Mouse (Mus musculus) embryo, embryonic 10 days (tissue): ENCODE measurements around the gene Triap1.
"Not testable (repeated sequence)": the region's sequence is repeated elsewhere in the genome, so short reads cannot be mapped to it uniquely, and the experiment has no call there.

Source experiments
- DNase-seq: peaks from one replicate; pipeline ENCODE4 v3.0.0-alpha.2; 2015; ENCODE audit warnings: low spot score

Gene Triap1

DNA sequence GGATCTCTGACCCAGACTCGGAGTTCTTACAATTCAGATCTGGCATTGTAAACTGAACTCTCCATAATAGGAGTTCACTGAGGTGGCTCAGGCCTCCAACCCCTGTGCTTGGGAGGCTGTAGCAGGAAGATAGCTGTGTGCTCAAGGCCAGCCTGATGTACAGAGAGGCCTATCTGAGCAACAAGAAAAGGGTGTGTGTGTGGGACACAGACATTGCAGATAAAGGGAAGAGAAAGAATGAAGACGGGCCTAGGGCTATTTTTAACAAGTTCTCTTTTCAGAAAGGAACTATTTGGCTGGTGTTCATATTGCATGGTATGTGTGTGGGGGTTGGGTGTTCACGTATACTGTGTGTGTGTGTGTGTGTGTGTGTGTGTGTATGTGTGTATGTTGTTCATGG is 7.4 kb upstream of the Triap1 start:
- DNase-seq = no peak

DNA sequence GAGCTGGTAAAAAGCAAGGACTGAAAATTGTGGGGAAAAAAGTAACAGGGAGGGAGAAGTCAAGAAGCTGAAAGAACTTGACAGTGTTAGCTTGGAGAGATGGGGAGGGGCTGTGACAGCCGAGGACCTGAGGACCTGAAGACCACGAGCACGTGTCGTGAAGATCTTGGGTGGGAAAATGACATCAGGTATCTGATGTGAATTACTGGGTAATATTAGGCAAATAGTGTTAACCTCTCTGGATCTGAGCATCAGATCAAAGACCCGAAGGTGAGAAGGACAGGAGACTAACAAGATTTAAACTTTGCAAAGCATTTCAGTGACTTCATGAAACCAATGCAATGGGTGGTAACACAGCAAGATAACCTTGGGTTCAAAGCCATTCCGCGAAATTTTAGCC is 1.0 kb upstream of the Triap1 start:
- no peak for DNase-seq

DNA sequence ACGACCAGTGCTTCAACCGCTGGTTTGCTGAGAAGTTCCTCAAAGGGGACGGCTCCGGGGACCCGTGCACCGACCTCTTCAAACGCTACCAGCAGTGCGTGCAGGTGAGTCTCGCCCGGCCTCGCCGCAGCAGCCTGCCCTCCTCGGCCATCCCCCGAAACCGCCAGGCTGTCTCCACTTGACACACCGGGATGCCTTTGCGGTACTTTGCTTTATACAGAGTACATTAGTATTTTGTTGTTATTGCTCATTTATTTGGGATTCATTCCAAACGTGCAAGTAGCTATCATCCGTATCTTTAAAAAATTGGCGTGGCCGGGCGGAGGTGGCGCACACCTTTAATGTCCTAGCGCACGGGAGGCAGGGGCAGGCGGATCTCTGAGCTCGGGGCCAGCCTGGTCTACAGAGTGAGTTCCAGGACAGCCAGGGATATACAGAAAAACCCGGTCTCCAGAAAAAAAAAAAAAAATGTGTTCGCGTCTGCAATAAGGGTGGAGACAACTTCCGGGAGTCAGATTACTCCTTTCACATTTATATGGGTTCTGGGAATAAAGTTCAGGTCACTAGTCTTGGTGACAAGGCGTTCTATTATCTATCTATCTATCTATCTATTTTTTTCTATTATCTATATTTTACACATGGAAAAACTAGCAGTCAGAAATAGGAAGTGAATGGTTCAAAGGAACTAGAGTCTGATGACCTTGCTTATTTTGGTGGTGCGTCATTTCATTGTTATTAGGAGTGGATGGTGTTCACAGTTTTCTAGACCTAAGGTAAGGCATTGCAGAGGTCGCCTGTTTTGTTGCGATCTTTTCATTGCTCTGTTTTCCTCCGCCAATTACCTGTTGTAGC is 515 bp downstream of the Triap1 start:
- no peak for DNase-seq

DNA sequence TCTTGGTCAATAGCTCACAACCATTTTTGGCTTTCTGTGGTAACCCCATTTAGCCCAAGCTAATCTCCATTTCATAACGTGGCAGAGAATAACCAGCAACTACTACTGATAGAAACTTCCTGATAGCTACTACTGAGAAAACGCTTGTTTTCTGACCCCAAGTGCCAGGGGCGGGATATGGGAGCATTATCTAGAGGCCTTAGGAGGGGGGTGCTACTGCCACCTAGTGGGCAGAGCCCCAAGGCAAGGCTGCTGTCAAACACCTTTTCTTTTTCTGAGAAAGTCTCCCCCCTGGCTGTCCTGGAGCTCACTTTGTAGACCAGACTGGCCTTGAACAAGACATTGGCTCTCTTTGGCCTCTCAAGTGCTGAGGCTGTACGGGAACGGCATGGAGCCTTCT is 6.5 kb downstream of the Triap1 start:
- peak; percentile 86 for DNase-seq

DNA sequence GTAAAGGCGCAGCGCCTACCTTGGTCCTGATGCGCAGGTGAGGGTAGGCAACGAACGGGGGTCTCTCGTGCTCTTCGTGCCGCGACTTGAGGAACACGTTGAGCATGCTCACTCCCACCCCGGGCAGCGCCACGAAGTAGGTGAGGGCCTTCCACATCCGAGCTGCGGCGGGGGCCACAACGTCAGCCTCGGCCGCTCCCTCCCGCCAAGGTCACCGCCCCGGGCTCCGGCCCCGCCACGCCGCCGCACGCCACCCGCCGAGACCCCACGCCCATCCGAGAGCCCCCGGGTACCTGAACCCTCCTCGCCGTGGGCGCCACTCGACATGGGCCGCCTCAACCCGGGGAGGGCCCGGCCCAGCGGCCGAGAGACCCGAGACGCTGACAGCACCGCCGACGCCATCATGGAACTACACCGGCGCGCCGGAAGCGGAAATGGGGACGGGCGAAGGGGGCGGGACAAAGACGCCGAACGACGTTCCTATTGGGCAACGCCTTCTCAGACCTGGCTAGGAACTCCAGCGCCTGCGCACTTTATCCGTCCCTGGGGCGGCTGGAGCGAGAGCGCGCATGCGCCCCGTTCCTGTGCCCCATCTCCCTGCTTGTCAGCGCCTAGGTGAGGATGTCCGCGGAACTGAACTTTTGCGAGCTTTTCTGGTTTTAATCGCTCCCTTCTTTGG is 7.7 kb downstream of the Triap1 start, which contains the start of gene Cox6a1:
Cox6a1 (minus strand) TSS at position 436 of the 679 bp plus-strand sequence.
- DNase-seq = peak; percentile 99

DNA sequence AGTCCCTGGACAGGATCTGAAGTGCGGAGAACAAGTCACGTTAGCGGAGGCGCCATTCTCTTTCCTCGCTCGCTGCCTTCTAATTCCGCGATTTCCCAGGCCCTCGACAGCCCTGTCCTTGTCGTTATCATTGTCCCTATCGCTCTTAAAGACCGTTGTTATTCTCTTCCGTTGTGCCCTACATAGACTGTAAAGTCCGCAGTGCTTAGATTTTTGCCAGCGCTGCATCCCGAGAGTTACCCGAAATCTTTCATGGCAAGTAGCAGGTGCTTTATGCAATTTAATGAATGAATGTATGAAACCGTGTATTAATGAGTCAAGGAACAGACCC is 8.2 kb downstream of the Triap1 start:
- no peak for DNase-seq

DNA sequence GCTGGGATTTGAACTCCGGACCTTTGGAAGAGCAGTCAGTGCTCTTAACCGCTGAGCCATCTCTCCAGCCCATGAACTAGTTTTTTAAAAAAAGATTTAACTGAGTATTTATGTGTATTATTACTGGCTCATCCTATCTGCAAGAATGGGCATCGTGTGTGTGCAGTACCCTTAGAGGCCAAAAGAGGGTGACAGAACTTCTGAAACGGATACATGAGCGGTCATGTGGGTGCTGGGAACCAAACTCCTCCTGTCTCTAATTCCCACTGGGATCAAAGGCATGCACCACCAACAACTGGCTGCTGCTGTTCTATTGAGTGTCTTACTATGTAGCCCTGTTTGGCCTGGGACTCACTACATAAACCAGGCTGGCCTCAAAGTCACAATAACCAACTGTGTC is 10.3 kb downstream of the Triap1 start:
- no peak for DNase-seq

DNA sequence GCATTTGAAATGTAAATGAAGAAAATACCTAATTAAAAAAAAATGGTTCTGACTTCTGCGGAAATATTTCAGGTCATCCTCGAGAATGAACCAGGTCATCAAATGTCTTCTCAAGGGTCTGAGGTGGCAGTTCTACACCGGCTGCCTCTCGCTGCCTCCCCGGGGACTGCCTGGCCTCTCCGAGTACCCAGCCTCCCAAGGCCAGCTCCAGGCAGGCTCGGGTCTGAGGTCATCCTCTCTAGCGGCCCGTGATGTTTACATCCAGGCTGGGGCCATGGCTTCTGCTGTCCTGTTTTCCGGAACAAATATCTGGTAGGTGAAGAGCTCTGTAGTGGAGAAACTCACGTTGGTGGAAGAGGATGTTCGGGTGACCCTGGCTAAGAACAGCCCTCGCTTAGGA is 14.0 kb downstream of the Triap1 start:
- no peak for DNase-seq

DNA sequence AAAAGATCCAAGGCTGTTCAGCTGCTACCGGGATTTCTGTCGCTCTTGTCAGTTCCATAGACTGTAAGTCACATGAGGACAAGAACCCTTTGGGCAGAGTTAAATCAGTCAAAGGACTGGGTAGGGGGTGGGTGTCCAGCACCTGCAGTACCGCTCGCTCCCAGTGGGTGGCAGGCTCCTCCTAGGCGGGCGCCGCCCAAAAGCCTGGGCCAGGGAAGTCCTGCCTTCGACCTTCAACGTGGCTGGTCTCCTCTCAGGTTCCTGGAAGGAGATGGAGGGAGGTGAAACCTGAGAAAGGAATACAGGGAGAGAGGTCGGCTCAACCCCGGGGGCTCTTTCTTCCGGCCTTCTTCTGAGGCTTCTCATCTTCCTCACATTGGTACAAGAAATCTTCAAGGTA is 17.8 kb downstream of the Triap1 start:
- peak; percentile 90 for DNase-seq

DNA sequence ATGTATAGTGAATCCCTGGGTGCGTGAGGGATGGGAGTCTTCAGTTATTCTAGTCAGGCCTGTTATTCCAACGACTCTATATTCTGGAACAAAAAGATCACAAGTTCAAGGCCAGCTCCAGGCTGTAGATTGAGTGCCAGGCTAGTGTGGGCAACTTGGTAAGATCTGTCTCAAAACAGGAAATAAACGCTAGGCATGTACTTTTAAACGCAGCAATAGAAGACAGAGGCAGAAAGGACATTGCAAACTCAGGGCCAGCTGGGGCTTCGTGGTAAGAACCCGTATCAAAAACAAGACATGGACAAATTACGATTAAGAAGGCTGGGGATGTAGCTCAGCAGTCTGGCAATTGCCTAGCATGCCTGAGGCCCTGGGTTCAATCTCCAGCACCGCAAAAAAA is 18.4 kb downstream of the Triap1 start:
- DNase-seq = no peak

DNA sequence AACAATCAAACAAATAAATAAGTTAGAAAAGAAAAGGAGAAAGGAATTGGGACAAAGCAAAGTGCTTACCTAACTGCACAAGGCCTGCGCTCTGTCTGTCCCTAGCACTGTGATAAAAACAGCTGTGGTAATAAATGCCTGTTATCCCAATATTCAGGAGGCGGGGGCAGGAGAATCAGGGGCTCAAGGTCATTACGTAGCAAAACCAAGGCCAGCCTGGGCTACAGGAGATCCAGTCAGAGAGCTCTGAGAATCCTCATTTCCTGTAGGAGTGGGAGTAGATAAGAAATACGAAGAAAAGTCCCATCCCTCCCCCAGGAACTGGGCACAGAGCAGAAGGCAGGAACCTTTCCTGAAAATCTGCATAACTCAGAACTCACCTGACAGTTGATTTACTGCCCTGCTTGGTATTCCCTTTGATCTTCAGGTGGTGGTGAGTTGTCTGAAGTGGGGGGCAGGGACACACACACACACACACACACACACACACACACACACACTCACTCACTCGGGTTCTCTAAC is 18.9 kb downstream of the Triap1 start:
- DNase-seq = no peak

DNA sequence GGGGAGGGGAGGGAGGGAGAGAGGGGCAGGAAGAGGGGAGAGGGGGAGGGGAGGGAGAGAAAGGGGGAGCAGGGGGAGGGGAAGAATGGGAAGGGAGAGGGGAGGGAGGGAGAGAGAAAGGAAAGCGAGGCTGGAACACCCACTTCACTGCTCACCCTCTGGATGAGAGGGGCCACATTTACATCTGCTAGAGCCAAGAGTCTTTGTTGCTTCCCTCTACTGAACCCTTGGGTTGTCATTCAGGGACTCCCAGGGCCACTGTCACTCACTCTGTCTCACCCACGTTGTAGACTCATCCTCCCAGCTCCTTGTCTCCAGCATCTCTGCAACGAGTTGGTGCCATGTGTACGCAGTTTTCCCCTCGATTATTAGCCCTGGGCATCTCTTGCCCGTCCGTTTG is 21.2 kb downstream of the Triap1 start:
- no peak for DNase-seq

DNA sequence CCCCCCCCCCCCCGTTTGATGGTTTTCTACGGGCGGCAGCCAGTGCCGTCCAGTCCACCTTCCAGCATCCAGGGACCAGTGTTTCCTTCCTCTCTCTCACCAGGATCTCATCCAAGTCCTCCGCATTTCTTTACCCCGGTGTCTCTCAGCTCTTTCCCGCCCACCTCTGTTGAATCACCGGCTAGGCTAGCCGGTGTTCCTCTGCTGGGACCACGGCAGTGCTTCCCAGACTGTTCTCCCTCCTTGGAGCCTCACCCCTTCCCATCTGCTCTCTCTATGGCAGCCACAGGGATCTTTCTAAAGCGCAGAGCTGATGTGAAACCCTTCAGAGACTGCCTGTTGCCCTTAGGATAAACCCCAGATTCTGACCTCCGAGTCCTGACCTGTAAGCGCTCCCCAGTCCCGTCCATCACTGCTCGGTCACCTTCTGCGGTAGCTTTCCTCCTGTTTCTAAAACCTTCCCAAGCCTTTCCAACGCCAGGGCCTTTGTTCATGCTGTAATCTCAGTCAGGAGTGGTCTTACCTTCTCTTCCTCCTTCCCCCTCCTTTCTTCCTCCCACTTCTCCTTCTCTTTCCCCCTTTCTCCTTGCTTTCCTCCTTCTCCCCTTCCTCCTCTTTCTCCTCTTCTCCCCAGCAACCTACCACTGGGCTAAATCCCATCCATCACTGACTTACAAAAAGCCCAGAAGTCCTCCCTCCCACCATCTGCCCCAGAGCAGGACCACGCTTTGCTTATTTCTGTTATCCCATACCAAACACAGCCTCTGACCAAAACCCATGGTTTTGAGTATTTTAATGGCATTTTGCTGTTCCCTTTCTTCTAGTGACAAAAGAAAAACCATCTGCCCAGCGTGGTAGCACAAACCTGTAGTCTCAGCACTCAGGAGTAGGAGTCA is 22.0 kb downstream of the Triap1 start:
- peak; percentile 49 for DNase-seq

DNA sequence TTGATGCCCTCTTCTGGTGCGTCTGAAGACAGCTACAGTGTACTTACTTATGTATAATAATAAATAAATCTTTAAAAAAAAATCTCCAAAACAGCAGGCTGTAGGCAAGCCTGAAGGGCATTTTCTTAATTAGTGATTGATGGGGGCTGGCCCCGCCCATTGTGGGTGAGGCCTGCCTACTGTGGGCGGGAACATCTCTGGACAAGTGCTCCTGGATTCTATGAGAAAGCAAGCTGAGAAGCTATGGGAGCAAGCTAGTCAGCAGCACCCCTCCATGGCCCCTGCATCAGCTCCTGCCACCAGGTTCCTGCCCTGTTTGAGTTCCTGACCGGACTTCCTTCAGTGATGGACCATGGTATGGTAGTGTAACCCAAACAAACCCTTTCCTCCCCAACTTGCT is 23.8 kb downstream of the Triap1 start:
- DNase-seq = no peak

DNA sequence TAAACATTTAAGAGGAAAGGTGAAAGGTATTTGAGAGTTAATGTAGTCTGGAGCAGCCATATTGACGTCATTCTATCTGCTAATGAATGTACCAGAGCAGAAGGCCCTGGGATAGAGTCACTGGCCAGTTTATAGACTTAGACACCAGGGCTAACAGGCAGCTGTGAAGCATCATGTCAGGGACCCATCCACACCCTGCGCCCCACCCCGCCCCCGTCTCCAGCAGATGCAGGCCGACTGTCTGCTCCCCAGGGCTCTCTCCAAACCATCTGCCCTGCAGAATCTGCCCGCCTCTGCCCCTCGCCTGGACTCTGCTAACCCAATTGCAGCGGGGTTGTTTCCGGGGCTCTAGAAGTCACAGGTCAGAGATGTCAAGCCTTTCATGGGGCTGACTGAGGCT is 30.7 kb downstream of the Triap1 start:
- no peak for DNase-seq

DNA sequence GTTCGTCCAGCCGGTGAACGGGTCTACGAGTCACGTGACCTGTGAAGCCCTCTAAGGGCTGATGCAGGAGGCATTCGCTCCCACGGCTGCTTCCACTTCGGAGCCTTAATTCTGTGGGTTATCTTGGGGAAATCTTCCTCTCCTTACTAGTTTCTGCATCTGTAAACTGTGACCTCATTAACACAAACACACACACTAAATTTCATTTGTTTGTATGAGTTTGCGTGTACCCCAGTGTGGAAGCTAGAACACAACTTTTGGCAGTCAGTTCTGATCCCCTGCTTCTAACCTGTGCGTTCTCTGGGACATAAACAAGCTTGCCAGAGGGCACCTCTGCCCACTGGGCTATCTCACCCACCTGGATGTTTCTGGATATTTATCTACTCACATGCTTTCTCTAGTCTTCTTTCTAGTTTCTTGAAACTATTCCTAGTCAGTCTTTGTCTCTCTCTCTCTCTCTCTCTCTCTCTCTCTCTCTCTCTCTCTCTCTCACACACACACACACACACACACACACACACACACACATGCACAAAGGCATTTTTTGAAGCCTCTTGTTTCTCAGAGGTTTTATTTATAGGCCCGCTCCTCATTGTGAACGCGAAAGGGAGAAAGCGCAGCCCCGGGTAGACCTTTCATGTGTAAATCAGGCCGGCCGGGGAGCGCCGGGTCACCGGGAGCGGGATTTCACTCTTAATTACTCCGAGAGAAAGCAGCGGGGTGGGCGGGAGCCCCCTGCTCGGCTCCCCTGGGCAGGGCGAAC is 32.6 kb downstream of the Triap1 start:
- DNase-seq = peak; percentile 81

DNA sequence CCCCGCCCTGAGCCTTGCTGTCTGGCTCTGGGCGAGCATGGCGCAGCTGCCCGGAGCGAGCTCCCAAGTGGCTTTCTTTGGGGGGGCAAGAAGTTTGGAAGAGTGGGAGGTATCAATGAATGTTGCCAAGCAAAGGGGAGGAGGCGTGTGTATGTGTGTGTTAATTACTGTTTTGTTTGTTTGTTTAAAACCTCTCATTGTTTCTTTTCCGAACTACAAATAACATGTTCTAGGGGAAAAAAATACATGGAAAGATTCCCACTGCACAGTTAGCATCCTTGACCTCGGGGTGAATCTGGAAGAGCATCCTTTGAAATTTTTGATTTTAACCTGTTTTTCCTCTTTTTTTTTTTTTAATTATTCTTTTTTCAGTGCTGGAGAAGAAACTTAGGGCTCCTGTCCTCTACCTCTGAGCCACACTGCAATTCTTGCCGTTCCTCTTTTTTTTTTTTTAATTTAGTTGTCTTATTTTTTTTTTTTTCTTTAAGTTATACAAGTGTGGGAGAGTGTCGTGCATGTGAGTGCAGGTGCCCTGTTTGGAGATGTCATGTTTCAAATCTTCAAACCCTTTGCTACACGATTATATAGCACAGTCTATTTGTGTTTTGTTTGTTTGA is 33.3 kb downstream of the Triap1 start:
- no peak for DNase-seq

DNA sequence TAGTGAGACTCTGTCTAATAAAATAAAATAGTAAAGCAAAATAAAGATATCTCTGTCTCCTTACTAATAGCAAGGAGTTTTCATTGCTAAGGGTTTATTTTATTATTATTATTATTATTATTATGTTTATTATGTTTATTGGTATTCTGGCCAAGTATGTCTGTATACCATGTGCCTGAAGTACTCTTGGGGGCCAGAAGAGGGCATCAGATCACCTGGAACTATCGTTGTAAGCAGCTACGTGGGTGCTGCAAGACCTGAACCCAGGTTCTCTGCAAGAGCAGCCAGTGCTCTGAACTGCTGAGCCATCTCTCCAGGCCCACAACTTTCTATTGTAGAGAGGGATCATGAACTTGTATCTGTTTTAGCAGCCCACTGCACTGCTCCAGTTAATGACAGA is 34.4 kb downstream of the Triap1 start:
- no peak for DNase-seq

DNA sequence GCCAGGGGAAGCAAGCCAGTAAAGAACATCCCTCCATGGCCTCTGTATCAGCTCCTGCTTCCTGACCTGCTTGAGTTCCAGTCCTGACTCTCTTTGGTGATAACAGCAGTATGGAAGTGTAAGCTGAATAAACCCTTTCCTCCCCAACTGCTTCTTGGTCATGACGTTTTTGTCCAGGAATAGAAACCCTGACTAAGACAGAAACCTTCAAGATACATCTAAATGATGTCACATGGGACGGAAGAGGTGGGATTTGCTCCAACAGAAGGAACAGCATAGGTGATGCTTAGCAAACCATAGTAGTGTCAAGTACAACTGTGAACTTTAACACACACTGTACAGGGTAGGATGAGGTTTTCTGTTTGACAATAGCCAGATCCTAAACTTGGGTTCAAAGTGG is 37.9 kb downstream of the Triap1 start:
- not testable (repeated sequence) for DNase-seq

DNA sequence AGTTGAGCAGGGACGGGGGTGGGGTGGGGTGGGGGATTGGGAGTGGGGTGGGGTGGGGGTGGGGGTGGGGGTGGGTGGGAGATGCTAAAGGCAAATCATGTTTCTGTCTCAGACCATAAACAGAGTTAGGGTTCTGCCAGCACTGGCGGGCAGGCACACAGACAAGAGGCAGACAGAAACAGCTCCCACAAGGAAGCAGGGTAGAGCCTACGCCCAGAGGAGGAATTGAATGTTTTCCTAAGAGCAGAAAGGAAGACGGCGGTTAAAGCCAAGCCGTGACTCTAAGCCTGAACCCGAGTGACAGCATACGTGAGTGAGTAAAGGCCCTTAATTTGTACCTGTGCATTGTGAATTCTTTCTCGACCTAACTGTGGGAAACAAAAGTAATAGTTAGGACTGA is 50.9 kb downstream of the Triap1 start:
- no peak for DNase-seq

DNA sequence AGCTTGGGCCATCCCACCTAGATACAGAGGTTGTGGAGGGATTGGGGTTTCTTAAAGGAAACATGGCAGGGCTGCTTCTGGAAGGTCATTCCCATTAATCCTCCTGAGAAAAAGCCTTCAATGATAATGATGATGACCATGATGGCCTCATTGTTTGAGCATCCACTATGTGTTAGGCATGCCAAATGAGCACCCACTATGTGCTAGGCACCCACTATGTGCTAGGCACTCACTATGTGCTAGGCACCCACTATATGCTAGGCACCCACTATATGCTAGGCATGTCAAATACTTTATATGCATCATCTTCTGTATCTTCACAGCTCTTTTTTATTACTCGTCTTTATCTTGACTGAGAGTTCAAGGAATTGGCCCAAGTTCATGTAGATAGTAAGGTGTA is 51.9 kb downstream of the Triap1 start:
- DNase-seq = no peak
